Mouse (Mus musculus) forebrain, embryonic 13.5 days (tissue): ENCODE results near the gene Recql. TPM values are rescaled to one million over a fixed set of nuclear protein-coding genes. Genes with fewer than 3 reads are reported as not detected.

Source experiments
- ATAC-seq: fragments of 200-750 bp; cut with Nextera tagmentation; 2 replicates; pipeline ENCODE4 v1.8.0; 2017
- H3K27ac ChIP-seq: fragments of 300-500 bp; sonication (generic); 2 replicates; pipeline ENCODE4 v1.5.1; 2015; ENCODE audit warnings: inconsistent platforms, mild to moderate bottlenecking, moderate library complexity
- H3K27me3 ChIP-seq: fragments of 300-500 bp; sonication (generic); 2 replicates; pipeline ENCODE4 v1.6.1; 2015; ENCODE audit warnings: mild to moderate bottlenecking, inconsistent platforms
- H3K36me3 ChIP-seq: fragments of 300-500 bp; sonication (generic); 2 replicates; pipeline ENCODE4 v1.6.1; 2015; ENCODE audit warnings: mild to moderate bottlenecking, inconsistent platforms; ENCODE audit not compliant: poor library complexity, severe bottlenecking
- H3K4me1 ChIP-seq: fragments of 300-500 bp; sonication (generic); 2 replicates; pipeline ENCODE4 v1.6.1; 2015; ENCODE audit warnings: inconsistent platforms
- H3K4me2 ChIP-seq: fragments of 300-500 bp; sonication (generic); 2 replicates; pipeline ENCODE4 v1.6.1; 2015; ENCODE audit warnings: inconsistent platforms, mild to moderate bottlenecking, moderate library complexity
- H3K4me3 ChIP-seq: fragments of 300-500 bp; sonication (generic); 2 replicates; pipeline ENCODE4 v1.5.1; 2015; ENCODE audit warnings: mild to moderate bottlenecking, inconsistent platforms
- H3K9ac ChIP-seq: fragments of 300-500 bp; sonication (generic); 2 replicates; pipeline ENCODE4 v1.6.1; 2015; ENCODE audit warnings: mild to moderate bottlenecking, inconsistent platforms
- H3K9me3 ChIP-seq: fragments of 300-500 bp; sonication (generic); replicated peaks from 2 replicates; pipeline ENCODE4 v1.6.1; 2016; ENCODE audit warnings: inconsistent platforms
- WGBS: fragments of 180-500 bp; shearing (Covaris S2); methylation state at CpG from one replicate; pipeline ENCODE4 v1.1.7; 2015; 5-methylcytosine and 5-hydroxymethylcytosine counted together
- polyA plus RNA-seq: library from polyadenylated mRNA; unstranded; fragments of >200 nt; fragmentation: Nextera tagmentation; extraction: Ambion mirVana; gene quantifications from 2 replicates; pipeline ENCODE4 v1.2.1, GENCODE M21; 2015

Gene Recql
- polyA plus RNA-seq, 1 experiment from 2014 or later, result 36.2 TPM

- no peak within 1 kb of the TSS for H3K27ac ChIP-seq
- no peak within 1 kb of the TSS for H3K9ac ChIP-seq
- H3K9me3 ChIP-seq, result no peaks in the 10 kb centered on the region
- 3% methylated on average over 4 of the region's 4 CpGs for WGBS
- H3K4me1 ChIP-seq, result peaks cover 6% of the 10 kb centered on the region; the same call in 1 of the 2 replicates
- no peaks in the 10 kb centered on the region for H3K27me3 ChIP-seq
- no peak within 1 kb of the TSS for H3K4me2 ChIP-seq
- no peaks in the 10 kb centered on the region for H3K36me3 ChIP-seq
- H3K4me3 ChIP-seq, result no peak within 1 kb of the TSS
- ATAC-seq, result no peak
These were observed 64.0 kb downstream of the Recql start, which contains the start of gene Slco1a5 for GRCm38 (mm10) chr6:142322881-142323280. Slco1a5 (minus strand) TSS chr6:142322981.

GRCm38 (mm10) chr6:142317106-142317505 lies 69.8 kb downstream of the Recql start:
- H3K4me3 ChIP-seq, result no peak overlapping the region
- H3K4me1 ChIP-seq, result no peaks in the 10 kb centered on the region
- H3K36me3 ChIP-seq, result no peaks in the 10 kb centered on the region
- no peaks in the 10 kb centered on the region for H3K9me3 ChIP-seq
- H3K27me3 ChIP-seq, result no peaks in the 10 kb centered on the region
- ATAC-seq, result no peak
- H3K9ac ChIP-seq, result no peak overlapping the region
- H3K27ac ChIP-seq, result no peak overlapping the region
- no peak overlapping the region for H3K4me2 ChIP-seq

- Histone ChIP-seq H3K9me3 (0 out of 2 replicates have a peak, but pooled peaks cover 4% of the 10 kb centered on the region), H3K4me3 (no peak overlapping the region), H3K4me2 (no peak overlapping the region), H3K27ac (no peak overlapping the region), H3K9ac (no peak overlapping the region), H3K4me1 (no peaks in the 10 kb centered on the region), H3K36me3 (no peaks in the 10 kb centered on the region), H3K27me3 (no peaks in the 10 kb centered on the region)
- no peak for ATAC-seq
- 87% methylated on average over 5 of the region's 5 CpGs for WGBS
These were observed 72.6 kb downstream of the Recql start for GRCm38 (mm10) chr6:142314285-142314684.

DNA sequence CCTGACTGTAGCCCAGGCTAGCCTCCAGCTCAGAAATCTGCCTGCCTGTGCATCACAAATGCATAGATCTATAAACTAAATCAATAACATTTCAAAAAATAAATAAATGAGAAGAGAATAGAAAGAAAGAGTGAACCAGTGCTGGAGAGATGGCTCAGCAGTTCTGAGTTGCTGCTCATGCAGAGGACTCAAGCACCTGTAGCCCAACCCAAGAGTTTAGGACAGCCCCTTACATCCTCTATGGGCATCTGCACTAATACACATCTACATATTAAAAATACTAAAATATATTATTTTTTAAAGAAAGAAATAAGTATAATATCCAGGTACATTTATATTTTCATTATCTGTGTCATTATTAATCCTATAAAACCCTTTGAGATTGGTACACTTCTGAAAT lies 81.8 kb downstream of the Recql start:
- no peak for ATAC-seq
- H3K27me3 ChIP-seq, result no peaks in the 10 kb centered on the region
- no peak overlapping the region for H3K27ac ChIP-seq
- H3K4me3 ChIP-seq, result no peak overlapping the region
- H3K9ac ChIP-seq, result no peak overlapping the region
- H3K4me2 ChIP-seq, result no peak overlapping the region
- no peaks in the 10 kb centered on the region for H3K4me1 ChIP-seq
- 0 out of 2 replicates have a peak, but pooled peaks cover 4% of the 10 kb centered on the region for H3K9me3 ChIP-seq
- no peaks in the 10 kb centered on the region for H3K36me3 ChIP-seq

Other genes starting within 250 kb of the Recql start
- not detected in 2 replicates for gene Slco1a6, start 178.6 kb downstream of the Recql start, polyA plus RNA-seq
- 0.26 and 0.37 TPM in 2 replicates for gene Iapp, start 88.7 kb downstream of the Recql start, polyA plus RNA-seq
- 0.15 and 0.31 TPM in 2 replicates for gene Slco1a5, start 64.1 kb downstream of the Recql start, polyA plus RNA-seq
- 22.0 and 24.9 TPM in 2 replicates for gene Pyroxd1, start 41.4 kb downstream of the Recql start, polyA plus RNA-seq
- 83.8 and 90.1 TPM in 2 replicates for gene Golt1b, start 134 bp upstream of the Recql start, polyA plus RNA-seq
- gene Spx, start 26.4 kb upstream of the Recql start, polyA plus RNA-seq, result 1.3 and 1.9 TPM in 2 replicates
- gene Gys2, start 86.0 kb upstream of the Recql start, polyA plus RNA-seq, result 0.09 TPM in 1 of 2 replicates, not detected in the other
- gene Ldhb, start 120.9 kb upstream of the Recql start, polyA plus RNA-seq, result 493 and 531 TPM in 2 replicates
- gene Kcnj8, start 184.5 kb upstream of the Recql start, polyA plus RNA-seq, result 8.1 and 8.8 TPM in 2 replicates